Mouse (Mus musculus) liver, embryonic 15.5 days (tissue): ENCODE results near the gene 1700129C05Rik. TPM values are rescaled to one million over a fixed set of nuclear protein-coding genes. Genes with fewer than 3 reads are reported as not detected.

Experiments
- polyA plus RNA-seq: library from polyadenylated mRNA; unstranded; fragments of >200 nt; fragmentation: Nextera tagmentation; extraction: Ambion mirVana; gene quantifications from 2 replicates; pipeline ENCODE4 v1.2.1, GENCODE M21; 2015

Gene 1700129C05Rik
- polyA plus RNA-seq, 1 experiment from 2014 or later, result not detected

Other genes starting within 250 kb of the 1700129C05Rik start
- not detected in 2 replicates for gene Gm5142, start 35.9 kb upstream of the 1700129C05Rik start, polyA plus RNA-seq
- gene Rcbtb1, start 58.3 kb upstream of the 1700129C05Rik start, polyA plus RNA-seq, result 18.5 and 23.0 TPM in 2 replicates
- not detected in 2 replicates for gene Gm6904, start 117.3 kb upstream of the 1700129C05Rik start, polyA plus RNA-seq
- 0.23 and 0.38 TPM in 2 replicates for gene Phf11a, start 154.6 kb upstream of the 1700129C05Rik start, polyA plus RNA-seq
- 1.2 and 1.4 TPM in 2 replicates for gene Phf11b, start 198.5 kb upstream of the 1700129C05Rik start, polyA plus RNA-seq
- gene Phf11d, start 222.6 kb upstream of the 1700129C05Rik start, polyA plus RNA-seq, result 1.2 and 1.3 TPM in 2 replicates